Mouse (Mus musculus): ENCODE measurements at regions not wholly inside any gene's neighbourhood (a gene's known extent, or its start where the extent isn't known, plus 50 kb on each side); places are given as distances from the start of the nearest gene placed in this dataset.

- no peak overlapping the region for H3K4me2 ChIP-seq (replicated peaks; ENCODE audit: low read depth, low read length, severe bottlenecking)
- no peak for DNase-seq (ENCODE audit: low spot score)
- 78% methylated on average over 3 of the region's 3 CpGs for WGBS
Observed at GRCm38 (mm10) chr11:20462076-20462475, 81.0 kb upstream of the Sertad2 start.

GRCm38 (mm10) chr11:20463173-20463681 lies 79.8 kb upstream of the Sertad2 start:
- H3K4me1 ChIP-seq (ENCODE audit: control insufficient read depth, insufficient read depth, low read length): peaks cover 11% of the 10 kb centered on the region
- no peaks in the 10 kb centered on the region for H3K36me3 ChIP-seq (ENCODE audit: control insufficient read depth, insufficient read depth, low read length)
- no peak for DNase-seq (ENCODE audit: low spot score)
- H3K27ac ChIP-seq (replicated peaks; ENCODE audit: low read depth, low read length): no peak overlapping the region
- no peak for ATAC-seq (ENCODE audit: low FRiP score, low read depth)
- WGBS: 16% methylated on average over 10 of the region's 10 CpGs
- H3K4me2 ChIP-seq (replicated peaks; ENCODE audit: low read depth, low read length, severe bottlenecking): no peak overlapping the region
- H3K9me3 ChIP-seq (ENCODE audit: control insufficient read depth, low read length): no peaks in the 10 kb centered on the region
- H3K9ac ChIP-seq (ENCODE audit: low read depth, low read length, severe bottlenecking): no peak overlapping the region
- no peak for TF ChIP-seq POLR2A (IDR thresholded peaks at IDR 0.05; ENCODE audit: borderline replicate concordance, extremely low read depth, insufficient read depth, insufficient read length)
- H3K27me3 ChIP-seq (ENCODE audit: control insufficient read depth, insufficient read depth, low read length): no peaks in the 10 kb centered on the region
- H3K4me3 ChIP-seq (replicated peaks; ENCODE audit: low read length): no peak overlapping the region

More at GRCm38 (mm10) chr11:20462076-20462475, 81.0 kb upstream of the Sertad2 start:
- no peak for TF ChIP-seq POLR2A (IDR thresholded peaks at IDR 0.05; ENCODE audit: borderline replicate concordance, extremely low read depth, insufficient read depth, insufficient read length)
- H3K27ac ChIP-seq (replicated peaks; ENCODE audit: low read depth, low read length): no peak overlapping the region
- no peak for ATAC-seq (ENCODE audit: low FRiP score, low read depth)
- no peaks in the 10 kb centered on the region for H3K36me3 ChIP-seq (ENCODE audit: control insufficient read depth, insufficient read depth, low read length)
- no peaks in the 10 kb centered on the region for H3K9me3 ChIP-seq (ENCODE audit: control insufficient read depth, low read length)
- H3K27me3 ChIP-seq (ENCODE audit: control insufficient read depth, insufficient read depth, low read length): no peaks in the 10 kb centered on the region
- no peak overlapping the region for H3K9ac ChIP-seq (ENCODE audit: low read depth, low read length, severe bottlenecking)
- no peak overlapping the region for H3K4me3 ChIP-seq (replicated peaks; ENCODE audit: low read length)
- peaks cover 11% of the 10 kb centered on the region for H3K4me1 ChIP-seq (ENCODE audit: control insufficient read depth, insufficient read depth, low read length)

- H3K4me2 ChIP-seq (replicated peaks; ENCODE audit: low read depth, low read length, severe bottlenecking): no peak overlapping the region
- 75% methylated on average over 7 of the region's 8 CpGs for WGBS
- no peak overlapping the region for H3K27ac ChIP-seq (replicated peaks; ENCODE audit: low read depth, low read length)
- no peaks in the 10 kb centered on the region for H3K36me3 ChIP-seq (ENCODE audit: control insufficient read depth, insufficient read depth, low read length)
- H3K4me1 ChIP-seq (ENCODE audit: control insufficient read depth, insufficient read depth, low read length): peaks cover 11% of the 10 kb centered on the region
- H3K4me3 ChIP-seq (replicated peaks; ENCODE audit: low read length): no peak overlapping the region
- DNase-seq (ENCODE audit: low spot score) (no peak), ATAC-seq (ENCODE audit: low FRiP score, low read depth) (no peak)
- H3K9me3 ChIP-seq (ENCODE audit: control insufficient read depth, low read length): no peaks in the 10 kb centered on the region
- H3K9ac ChIP-seq (ENCODE audit: low read depth, low read length, severe bottlenecking): no peak overlapping the region
- no peaks in the 10 kb centered on the region for H3K27me3 ChIP-seq (ENCODE audit: control insufficient read depth, insufficient read depth, low read length)
- TF ChIP-seq POLR2A (IDR thresholded peaks at IDR 0.05; ENCODE audit: borderline replicate concordance, extremely low read depth, insufficient read depth, insufficient read length): no peak
Observed at GRCm38 (mm10) chr11:20464564-20464963, 78.5 kb upstream of the Sertad2 start.

- WGBS: 41% methylated on average over 4 of the region's 4 CpGs
- H3K9ac ChIP-seq (ENCODE audit: low read depth, low read length, severe bottlenecking): no peak overlapping the region
Observed at GRCm38 (mm10) chr11:20466591-20466990, 76.5 kb upstream of the Sertad2 start.

GRCm38 (mm10) chr11:20468319-20469018 lies 74.6 kb upstream of the Sertad2 start:
- Histone ChIP-seq H3K36me3 (ENCODE audit: control insufficient read depth, insufficient read depth, low read length) (no peaks in the 10 kb centered on the region), H3K27me3 (ENCODE audit: control insufficient read depth, insufficient read depth, low read length) (no peaks in the 10 kb centered on the region), H3K9me3 (ENCODE audit: control insufficient read depth, low read length) (no peaks in the 10 kb centered on the region), H3K4me3 (replicated peaks; ENCODE audit: low read length) (no peak overlapping the region), H3K27ac (replicated peaks; ENCODE audit: low read depth, low read length) (no peak overlapping the region), H3K4me2 (replicated peaks; ENCODE audit: low read depth, low read length, severe bottlenecking) (no peak overlapping the region), H3K4me1 (ENCODE audit: control insufficient read depth, insufficient read depth, low read length) (no peaks in the 10 kb centered on the region), H3K9ac (ENCODE audit: low read depth, low read length, severe bottlenecking) (no peak overlapping the region)
- ATAC-seq (ENCODE audit: low FRiP score, low read depth) (no peak), DNase-seq (ENCODE audit: low spot score) (no peak)
- WGBS: 70% methylated on average over 12 of the region's 12 CpGs
- no peak for TF ChIP-seq POLR2A (IDR thresholded peaks at IDR 0.05; ENCODE audit: borderline replicate concordance, extremely low read depth, insufficient read depth, insufficient read length)

More at GRCm38 (mm10) chr11:20466591-20466990, 76.5 kb upstream of the Sertad2 start:
- H3K27ac ChIP-seq (replicated peaks; ENCODE audit: low read depth, low read length): no peak overlapping the region
- no peaks in the 10 kb centered on the region for H3K4me1 ChIP-seq (ENCODE audit: control insufficient read depth, insufficient read depth, low read length)
- no peaks in the 10 kb centered on the region for H3K36me3 ChIP-seq (ENCODE audit: control insufficient read depth, insufficient read depth, low read length)
- H3K27me3 ChIP-seq (ENCODE audit: control insufficient read depth, insufficient read depth, low read length): no peaks in the 10 kb centered on the region
- ATAC-seq (ENCODE audit: low FRiP score, low read depth) (no peak), DNase-seq (ENCODE audit: low spot score) (no peak)
- no peak overlapping the region for H3K4me2 ChIP-seq (replicated peaks; ENCODE audit: low read depth, low read length, severe bottlenecking)
- TF ChIP-seq POLR2A (IDR thresholded peaks at IDR 0.05; ENCODE audit: borderline replicate concordance, extremely low read depth, insufficient read depth, insufficient read length): no peak
- H3K9me3 ChIP-seq (ENCODE audit: control insufficient read depth, low read length): no peaks in the 10 kb centered on the region
- no peak overlapping the region for H3K4me3 ChIP-seq (replicated peaks; ENCODE audit: low read length)

Data from limb, embryonic 14.5 days (tissue).